Mouse (Mus musculus) MEL-GATA-1-ER (cell line): ENCODE results near the gene Eml1.
"Not testable (repeated sequence)": the region's sequence is repeated elsewhere in the genome, so short reads cannot be mapped to it uniquely, and the experiment has no call there.

Source experiments
- DNase-seq: peaks from one replicate; pipeline ENCODE4 v3.0.0-alpha.2; 2012; ENCODE audit warnings: low read depth; ENCODE audit errors: extremely low read depth

Eml1 gene

DNA sequence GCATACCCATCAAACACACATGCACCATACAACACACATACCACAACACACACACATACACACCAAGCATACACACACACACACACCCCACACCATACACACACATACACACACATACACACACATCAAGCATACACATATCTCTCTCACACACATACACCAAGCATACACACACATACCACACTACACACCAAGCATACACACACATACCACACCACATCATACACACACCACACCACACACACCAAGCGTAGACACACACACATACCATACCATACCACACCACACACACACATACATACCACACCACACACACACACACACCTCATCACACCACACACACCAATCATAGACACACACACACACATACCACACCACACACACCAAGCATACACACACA is 102.1 kb downstream of the Eml1 start:
- no peak for DNase-seq

DNA sequence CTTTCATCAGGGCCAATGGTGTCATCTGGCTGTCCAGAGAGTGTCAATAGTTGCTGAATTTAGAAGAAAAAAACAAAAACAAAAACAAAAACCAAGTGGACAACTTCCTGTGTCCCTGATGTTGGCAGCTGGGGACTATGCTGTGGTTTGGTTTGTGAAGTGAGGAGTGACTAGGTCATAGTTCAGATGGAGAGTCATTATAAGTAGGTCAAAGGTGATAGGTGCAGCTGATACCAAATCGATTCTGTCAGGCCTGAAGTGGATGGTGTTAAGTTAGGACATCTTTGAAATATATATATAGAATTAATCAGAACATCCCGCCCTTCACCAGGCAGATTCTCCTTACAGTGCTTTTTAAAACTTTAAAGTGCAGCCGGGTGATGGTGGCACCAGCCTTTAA is 103.7 kb downstream of the Eml1 start:
- DNase-seq = no peak

- DNase-seq = no peak
Measured at GRCm38 (mm10) chr12:108478714-108479113, 108.0 kb downstream of the Eml1 start.

- no peak for DNase-seq
Measured at GRCm38 (mm10) chr12:108480704-108481365, 110.1 kb downstream of the Eml1 start.

GRCm38 (mm10) chr12:108489076-108489475 is 118.3 kb downstream of the Eml1 start:
- no peak for DNase-seq

- no peak for DNase-seq
Measured at GRCm38 (mm10) chr12:108489741-108490140, 119.0 kb downstream of the Eml1 start.

GRCm38 (mm10) chr12:108490336-108490735 is 119.6 kb downstream of the Eml1 start:
- DNase-seq = no peak

DNA sequence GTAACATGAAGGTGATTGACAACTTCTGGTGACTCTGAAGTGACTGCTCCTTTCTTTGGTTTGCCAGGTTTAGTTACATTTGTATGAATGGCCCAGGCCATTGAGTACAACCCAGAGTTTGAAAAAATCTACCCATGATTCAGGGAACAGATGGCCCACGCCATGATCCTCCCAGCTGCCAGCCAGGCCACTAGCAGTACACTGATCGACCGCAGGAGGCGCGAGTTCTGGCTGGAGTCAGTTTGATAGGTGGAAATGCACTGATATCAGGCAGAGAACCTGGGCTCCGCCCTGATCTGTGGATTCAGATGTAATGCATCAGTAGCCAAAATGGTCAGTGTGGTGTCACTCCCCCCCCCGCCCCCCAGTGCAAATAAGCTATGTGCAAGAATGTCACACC is 120.2 kb downstream of the Eml1 start:
- DNase-seq = no peak

DNA sequence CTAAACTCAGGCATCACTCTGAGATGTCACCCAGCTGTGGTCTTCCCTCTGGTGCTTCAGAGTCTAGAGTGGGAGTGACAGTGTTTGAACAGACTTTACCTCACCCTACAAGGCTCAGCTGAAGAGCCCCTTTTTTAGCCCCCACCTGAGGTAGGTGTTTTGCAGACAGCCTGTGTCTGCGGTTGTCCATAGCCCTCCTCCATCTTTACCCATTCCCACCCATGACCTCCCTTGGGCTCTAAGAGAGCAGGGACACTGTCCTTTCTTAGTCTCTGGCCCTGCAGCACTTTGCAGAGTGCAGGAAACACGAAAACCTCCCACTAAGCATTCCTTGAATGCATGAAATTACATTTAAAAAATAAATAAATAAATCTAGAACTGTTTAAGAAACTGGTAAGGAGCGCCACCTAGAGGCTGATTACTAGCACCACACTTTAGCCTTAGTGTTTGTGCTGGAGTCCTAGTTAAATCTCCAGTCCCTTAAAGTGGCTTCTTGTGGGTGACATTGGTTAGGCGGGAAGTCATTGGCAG is 123.3 kb downstream of the Eml1 start:
- DNase-seq = no peak

DNA sequence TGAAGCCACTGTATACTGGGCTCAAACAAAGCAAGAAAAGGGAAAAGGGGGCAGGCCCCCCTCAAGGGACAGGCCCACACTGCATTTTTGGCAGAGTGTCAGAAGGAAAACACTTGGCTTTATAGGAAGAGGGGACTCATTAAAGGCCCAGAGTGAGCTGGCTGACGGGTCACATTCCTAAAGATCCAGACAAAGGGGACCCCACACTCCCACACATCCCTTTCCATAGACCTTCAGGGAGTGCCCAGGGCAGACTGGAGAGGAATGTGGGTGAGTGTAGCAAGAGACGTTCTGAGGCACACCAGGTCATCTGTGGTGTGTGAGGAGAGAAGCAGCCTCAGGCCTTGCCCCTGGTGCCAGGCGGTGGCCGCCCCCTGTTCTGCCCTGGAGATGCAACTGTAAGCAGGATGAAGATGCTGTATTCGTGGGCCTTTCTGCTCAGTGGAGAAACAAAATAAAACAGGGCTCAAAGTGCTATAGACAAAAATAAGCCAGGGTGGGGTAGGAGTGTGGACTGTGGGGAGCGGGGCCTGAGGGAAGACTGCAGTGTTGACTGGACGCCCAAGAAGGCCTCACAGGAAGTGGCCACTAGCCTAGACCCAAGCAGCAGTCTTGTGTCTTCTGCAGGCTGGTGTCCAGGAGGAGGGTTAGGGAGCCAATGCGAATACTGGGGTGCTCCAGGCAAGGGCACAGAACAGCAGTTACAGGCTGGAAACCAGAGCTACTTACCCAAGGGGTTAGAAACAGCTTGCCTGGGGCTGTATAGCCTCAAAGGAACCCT is 124.9 kb downstream of the Eml1 start:
- DNase-seq = no peak

GRCm38 (mm10) chr12:108503064-108503463 is 132.3 kb downstream of the Eml1 start:
- no peak for DNase-seq

- no peak for DNase-seq
Measured at GRCm38 (mm10) chr12:108503582-108503981, 132.8 kb downstream of the Eml1 start.

DNA sequence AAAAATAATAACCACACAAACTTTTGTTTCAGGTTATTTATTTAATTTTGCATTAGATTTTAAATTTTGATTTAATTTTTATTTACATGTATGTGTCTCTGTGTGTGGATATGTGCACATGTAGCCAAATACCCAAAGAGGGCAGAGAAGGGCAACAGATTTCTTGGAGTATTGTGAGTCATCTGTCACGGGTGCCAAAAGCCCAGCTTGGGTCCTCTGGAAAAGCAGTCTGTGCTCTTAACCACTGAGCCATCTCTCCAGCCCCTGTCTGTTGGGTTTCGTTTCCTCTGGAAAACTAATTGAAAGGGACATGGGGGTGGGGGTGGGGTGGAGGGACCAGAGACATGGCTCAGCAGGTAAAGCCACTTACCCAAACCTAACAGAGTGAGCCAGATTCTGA is 135.1 kb downstream of the Eml1 start:
- no peak for DNase-seq

DNA sequence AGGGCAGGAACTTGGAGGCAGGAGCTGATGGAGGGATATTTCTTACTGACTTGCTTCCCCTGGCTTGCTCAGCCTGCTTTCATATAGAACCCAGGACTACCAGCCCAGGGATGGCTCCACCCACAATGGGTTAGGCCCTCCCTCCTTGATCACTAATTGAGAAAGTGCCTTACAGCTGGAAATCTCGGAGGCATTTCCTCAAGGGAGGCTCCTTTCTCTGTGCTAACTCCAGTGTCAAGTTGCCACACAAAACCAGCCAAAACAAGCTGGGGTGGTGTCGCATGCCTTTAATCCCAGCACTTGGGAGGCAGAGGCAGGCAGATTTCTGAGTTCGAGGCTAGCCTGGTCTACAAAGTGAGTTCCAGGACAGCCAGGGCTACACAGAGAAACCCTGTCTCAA is 136.3 kb downstream of the Eml1 start:
- DNase-seq = not testable (repeated sequence)

GRCm38 (mm10) chr12:108510571-108510970 is 139.8 kb downstream of the Eml1 start:
- no peak for DNase-seq

- DNase-seq = no peak
Measured at GRCm38 (mm10) chr12:108511009-108511408, 140.3 kb downstream of the Eml1 start.

DNA sequence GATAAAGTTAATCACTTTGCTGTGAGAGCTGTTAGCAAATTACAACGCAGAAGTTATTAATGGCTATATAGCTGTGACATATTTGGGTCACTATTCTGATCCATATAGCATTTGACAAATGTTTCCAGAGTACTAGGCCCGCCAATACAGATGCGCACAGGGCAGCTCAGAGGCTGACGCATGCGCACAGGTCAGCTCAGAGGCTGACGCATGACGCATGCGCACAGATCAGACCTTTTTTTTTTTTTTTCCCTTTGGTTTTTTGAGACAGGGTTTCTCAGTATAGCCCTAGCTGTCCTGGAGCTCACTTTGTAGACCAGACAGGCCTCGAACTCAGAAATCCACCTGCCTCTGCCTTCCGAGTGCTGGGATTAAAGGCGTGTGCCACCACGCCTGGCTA is 144.7 kb downstream of the Eml1 start:
- no peak for DNase-seq

DNA sequence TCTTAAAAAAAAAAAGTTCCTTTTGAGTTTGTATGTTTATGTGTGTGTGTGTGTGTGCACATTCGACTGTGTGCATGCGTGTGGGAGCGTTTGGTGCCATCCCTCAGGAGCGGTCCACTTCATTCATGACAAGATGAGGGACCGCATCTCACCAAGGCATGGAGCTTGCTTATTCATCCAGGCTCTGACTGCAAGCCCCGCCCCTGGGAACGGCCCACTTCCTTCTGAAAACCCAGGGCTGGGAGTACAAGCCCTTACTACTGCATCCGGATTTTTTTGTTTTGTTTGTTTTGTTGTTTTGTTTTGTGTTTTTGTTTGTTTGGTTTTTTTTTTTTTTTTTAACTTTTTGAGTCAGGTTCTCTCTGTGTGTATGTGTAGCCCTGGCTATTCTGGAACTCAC is 148.6 kb downstream of the Eml1 start:
- DNase-seq = no peak

GRCm38 (mm10) chr12:108529214-108529613 is 158.5 kb downstream of the Eml1 start:
- DNase-seq = no peak

DNA sequence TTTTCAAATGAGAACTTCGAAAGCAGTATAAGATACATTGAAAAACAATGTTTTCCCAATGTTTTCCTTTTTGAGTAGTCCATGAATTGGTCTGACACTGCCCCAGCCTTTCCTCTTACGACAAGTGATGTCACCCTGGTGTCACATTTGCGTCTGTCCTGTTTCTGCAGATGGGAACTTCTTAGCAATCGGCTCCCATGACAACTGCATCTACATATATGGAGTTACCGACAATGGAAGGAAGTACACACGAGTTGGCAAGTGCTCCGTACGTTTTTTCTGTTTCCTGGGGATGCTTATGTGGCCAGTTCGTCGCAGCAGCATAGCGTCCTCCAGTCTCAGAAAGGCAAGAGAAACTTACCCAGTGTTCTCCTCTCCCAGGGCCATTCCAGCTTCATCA is 163.7 kb downstream of the Eml1 start:
- DNase-seq = no peak

DNA sequence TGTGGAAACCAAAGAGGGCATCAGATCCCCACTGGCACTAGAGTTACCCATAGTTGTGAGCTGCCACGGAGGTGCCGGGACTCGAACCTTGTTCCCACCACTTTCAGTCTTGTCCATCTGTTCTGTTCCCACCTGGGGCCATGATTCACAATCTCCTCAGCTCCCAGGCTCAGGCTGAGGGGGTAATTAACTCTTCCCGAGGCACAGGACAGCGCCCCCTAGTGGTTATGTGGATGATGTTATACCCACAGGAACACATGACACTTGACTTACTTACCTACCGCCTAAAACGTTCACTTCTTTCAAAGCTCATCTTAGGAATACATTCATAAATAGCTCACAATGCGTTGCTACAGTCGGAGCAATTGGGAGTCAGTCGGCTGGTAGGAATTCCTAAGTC is 165.7 kb downstream of the Eml1 start:
- no peak for DNase-seq

GRCm38 (mm10) chr12:108541088-108541487 is 170.3 kb downstream of the Eml1 start:
- no peak for DNase-seq
